Mouse (Mus musculus): Measurements from ENCODE around the gene G6pd2. TPM values are rescaled to one million over a fixed set of nuclear protein-coding genes. Genes with fewer than 3 reads are reported as not detected.

The G6pd2 gene
- total and polyA plus RNA-seq, 3 experiments: not detected

DNA sequence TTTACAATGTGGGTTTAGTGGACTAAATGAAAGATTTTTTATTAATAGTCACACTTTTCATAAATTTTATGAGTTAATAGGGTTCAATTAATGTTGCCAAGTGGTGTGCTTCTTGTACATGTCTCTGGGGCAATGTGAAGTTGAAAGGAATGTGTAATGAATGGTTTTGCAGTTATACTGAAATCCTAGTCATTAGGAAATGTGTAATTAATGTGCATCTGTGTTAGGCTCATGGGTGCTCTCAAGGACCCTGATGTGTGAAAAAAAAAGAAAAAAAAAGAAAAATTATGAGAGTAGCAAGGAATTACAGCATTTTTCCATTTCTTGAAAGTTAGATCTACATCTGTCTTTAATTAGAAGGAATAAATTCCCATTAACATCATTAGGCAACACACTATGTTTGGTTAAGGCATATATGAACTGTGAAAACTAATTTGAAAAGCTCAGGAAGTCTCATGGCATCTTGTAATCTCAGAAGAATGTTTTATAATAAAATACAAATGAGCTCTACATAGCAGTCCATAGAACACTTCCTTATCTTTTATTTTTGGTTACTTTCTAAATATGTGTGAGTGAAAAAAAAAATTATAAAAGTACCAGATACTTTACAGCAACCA lies 24.4 kb downstream of the G6pd2 start:
- no peak overlapping the region for H3K4me2 ChIP-seq (ENCODE audit: insufficient read depth, low read depth, poor library complexity, severe bottlenecking)
- DNase-seq (ENCODE audit: extremely low read depth): no peak
- H3K9me3 ChIP-seq (replicated peaks; ENCODE audit: low read length): peaks cover 9% of the 10 kb centered on the region
- TF ChIP-seq MAFK (IDR thresholded peaks at IDR 0.05; ENCODE audit: insufficient replicate concordance, low read length) (no peak), SIN3A (IDR thresholded peaks at IDR 0.05; ENCODE audit: low read length) (no peak), POLR2AphosphoS2 (IDR thresholded peaks at IDR 0.05; ENCODE audit: low read depth, low read length) (no peak), CHD1 (IDR thresholded peaks at IDR 0.05; ENCODE audit: low read depth, low read length) (no peak), TBP (conservative IDR thresholded peaks at IDR 0.05; ENCODE audit: low read depth, low read length) (no peak), MXI1 (IDR thresholded peaks at IDR 0.05; ENCODE audit: low read depth, low read length) (no peak), MYC (IDR thresholded peaks at IDR 0.05; ENCODE audit: low read depth, low read length) (no peak), MAZ (IDR thresholded peaks at IDR 0.05; ENCODE audit: low read depth, low read length) (no peak)
- no peaks in the 10 kb centered on the region for H3K27me3 ChIP-seq (replicated peaks)
- no peak overlapping the region for H3K27ac ChIP-seq (ENCODE audit: insufficient read depth, low read depth)
- in situ Hi-C loops (cut with MboI; ENCODE audit: low pct_ligation_motif_present, low pct_unique_long_range_greater_than_20kb, low sequenced_read_pairs) (no loop called here), dilution Hi-C loops (cut with MboI; ENCODE audit: extremely low pct_ligation_motif_present, extremely low pct_unique_long_range_greater_than_20kb, low sequenced_read_pairs) (no loop called here)
- H3K4me1 ChIP-seq (ENCODE audit: control insufficient read depth in 1 of 2, insufficient read depth in 2 of 2): no peaks in the 10 kb centered on the region
- no peaks in the 10 kb centered on the region for H3K36me3 ChIP-seq (replicated peaks in 1 of 2; ENCODE audit: control insufficient read depth in 1 of 2, insufficient read depth in 1 of 2, low read length in 1 of 2)
- H3K9ac ChIP-seq (ENCODE audit: insufficient read depth, low read depth): no peak overlapping the region
- H3K79me2 ChIP-seq (replicated peaks; ENCODE audit: control insufficient read depth, extremely low read depth, insufficient read depth, poor library complexity, severe bottlenecking): no peaks in the 10 kb centered on the region
- H3K4me3 ChIP-seq (replicated peaks in 1 of 3; ENCODE audit: low read depth in 2 of 3, low read length in 2 of 3, poor library complexity in 1 of 3): no peak overlapping the region

DNA sequence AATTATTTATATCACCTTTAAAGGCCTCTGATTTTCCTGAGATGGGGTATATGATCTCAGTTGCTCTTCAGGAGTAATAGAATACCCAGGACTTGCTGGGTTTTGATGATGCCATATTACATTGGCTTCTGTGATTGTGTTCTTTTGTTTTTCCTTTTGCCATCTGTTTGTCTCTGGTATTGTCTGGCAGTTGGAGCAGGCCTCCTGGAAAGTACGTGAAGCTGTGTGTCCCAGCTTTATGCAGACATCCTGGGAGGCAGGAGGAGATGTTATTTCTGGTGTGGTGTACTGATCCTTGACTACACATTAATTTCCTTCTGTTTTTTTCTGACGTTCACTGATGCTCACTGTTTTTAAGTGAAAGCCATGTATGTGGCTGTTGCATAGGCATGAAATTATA lies 35.3 kb downstream of the G6pd2 start:
- in situ Hi-C loops (cut with MboI; ENCODE audit: low pct_ligation_motif_present, low pct_unique_long_range_greater_than_20kb, low sequenced_read_pairs): no loop called here
- H3K36me3 ChIP-seq (replicated peaks in 1 of 2; ENCODE audit: control insufficient read depth in 1 of 2, insufficient read depth in 1 of 2, low read length in 1 of 2): no peaks in the 10 kb centered on the region
- H3K27me3 ChIP-seq (replicated peaks): no peaks in the 10 kb centered on the region
- no peak for DNase-seq (ENCODE audit: extremely low read depth)
- H3K79me2 ChIP-seq (replicated peaks; ENCODE audit: control insufficient read depth, extremely low read depth, insufficient read depth, poor library complexity, severe bottlenecking): no peaks in the 10 kb centered on the region
- TF ChIP-seq TBP (conservative IDR thresholded peaks at IDR 0.05; ENCODE audit: low read depth, low read length): no peak
- TF ChIP-seq PAX5 (IDR thresholded peaks at IDR 0.05; ENCODE audit: low read length): no peak
- no peak for TF ChIP-seq MYC (IDR thresholded peaks at IDR 0.05; ENCODE audit: low read depth, low read length)
- no peak for TF ChIP-seq EP300 (IDR thresholded peaks at IDR 0.05; ENCODE audit: low read length)
- TF ChIP-seq GABPA (IDR thresholded peaks at IDR 0.05; ENCODE audit: insufficient replicate concordance, low read depth, low read length): no peak
- no peak for TF ChIP-seq MXI1 (IDR thresholded peaks at IDR 0.05; ENCODE audit: low read depth, low read length)
- no peak for TF ChIP-seq RAD21 (IDR thresholded peaks at IDR 0.05; ENCODE audit: low read depth, low read length)
- no peak for TF ChIP-seq NRF1 (IDR thresholded peaks at IDR 0.05; ENCODE audit: low read depth, low read length)
- no peak for TF ChIP-seq JUND (conservative IDR thresholded peaks at IDR 0.05; ENCODE audit: low read depth, low read length)
- no peak for TF ChIP-seq ZMIZ1 (IDR thresholded peaks at IDR 0.05; ENCODE audit: low read depth, low read length)
- no peak for TF ChIP-seq MEF2A (IDR thresholded peaks at IDR 0.05; ENCODE audit: borderline replicate concordance, low read depth, low read length)
- H3K9me3 ChIP-seq (replicated peaks; ENCODE audit: low read length): peaks cover 24% of the 10 kb centered on the region
- H3K27ac ChIP-seq (ENCODE audit: insufficient read depth, low read depth): no peak overlapping the region
- dilution Hi-C loops (cut with MboI; ENCODE audit: extremely low pct_ligation_motif_present, extremely low pct_unique_long_range_greater_than_20kb, low sequenced_read_pairs): no loop called here
- no peaks in the 10 kb centered on the region for H3K4me1 ChIP-seq (ENCODE audit: control insufficient read depth in 1 of 2, insufficient read depth in 2 of 2)
- no peak overlapping the region for H3K4me2 ChIP-seq (ENCODE audit: insufficient read depth, low read depth, poor library complexity, severe bottlenecking)
- H3K4me3 ChIP-seq (replicated peaks in 1 of 3; ENCODE audit: low read depth in 2 of 3, low read length in 2 of 3, poor library complexity in 1 of 3): no peak overlapping the region
- no peak overlapping the region for H3K9ac ChIP-seq (ENCODE audit: insufficient read depth, low read depth)
